Mouse (Mus musculus) liver, embryonic 13.5 days (tissue): ENCODE measurements at regions not wholly inside any gene's neighbourhood (a gene's known extent, or its start where the extent isn't known, plus 50 kb on each side); places are given as distances from the start of the nearest gene placed in this dataset.
"Not testable (repeated sequence)": the region's sequence is repeated elsewhere in the genome, so short reads cannot be mapped to it uniquely, and the experiment has no call there.

ENCODE experiments used
- ATAC-seq: fragments of 200-750 bp; cut with Nextera tagmentation; 2 replicates; pipeline ENCODE4 v1.8.0; 2017; ENCODE audit warnings: low read depth, mild to moderate bottlenecking, moderate number of reproducible peaks, moderate library complexity
- DNase-seq: peaks from one replicate; pipeline ENCODE4 v3.0.0; 2022
- H3K27ac ChIP-seq: fragments of 300-500 bp; sonication (generic); 2 replicates; pipeline ENCODE4 v1.5.1; 2015; ENCODE audit warnings: moderate library complexity, mild to moderate bottlenecking, inconsistent platforms
- H3K27me3 ChIP-seq: fragments of 300-500 bp; sonication (generic); 2 replicates; pipeline ENCODE4 v1.6.1; 2015; ENCODE audit warnings: mild to moderate bottlenecking, inconsistent platforms
- H3K36me3 ChIP-seq: fragments of 300-500 bp; sonication (generic); 2 replicates; pipeline ENCODE4 v1.6.1; 2015; ENCODE audit warnings: mild to moderate bottlenecking, inconsistent platforms
- H3K4me1 ChIP-seq: fragments of 300-500 bp; sonication (generic); replicated peaks from 2 replicates; pipeline ENCODE4 v1.6.1; 2015; ENCODE audit warnings: inconsistent platforms
- H3K4me2 ChIP-seq: fragments of 300-500 bp; sonication (generic); 2 replicates; pipeline ENCODE4 v1.6.1; 2015; ENCODE audit warnings: inconsistent platforms, mild to moderate bottlenecking, moderate library complexity
- H3K4me3 ChIP-seq: fragments of 300-500 bp; sonication (generic); replicated peaks from 2 replicates; pipeline ENCODE4 v1.5.1; 2015; ENCODE audit warnings: mild to moderate bottlenecking, inconsistent platforms
- H3K9ac ChIP-seq: fragments of 300-500 bp; sonication (generic); 2 replicates; pipeline ENCODE4 v1.6.1; 2015; ENCODE audit warnings: mild to moderate bottlenecking, inconsistent platforms
- H3K9me3 ChIP-seq: fragments of 300-500 bp; sonication (generic); replicated peaks from 2 replicates; pipeline ENCODE4 v1.6.1; 2016; ENCODE audit warnings: inconsistent platforms
- WGBS: fragments of 180-500 bp; shearing (Covaris S2); methylation state at CpG from one replicate; pipeline ENCODE4 v1.1.7; 2015; ENCODE audit not compliant: insufficient replicate concordance; 5-methylcytosine and 5-hydroxymethylcytosine counted together

DNA sequence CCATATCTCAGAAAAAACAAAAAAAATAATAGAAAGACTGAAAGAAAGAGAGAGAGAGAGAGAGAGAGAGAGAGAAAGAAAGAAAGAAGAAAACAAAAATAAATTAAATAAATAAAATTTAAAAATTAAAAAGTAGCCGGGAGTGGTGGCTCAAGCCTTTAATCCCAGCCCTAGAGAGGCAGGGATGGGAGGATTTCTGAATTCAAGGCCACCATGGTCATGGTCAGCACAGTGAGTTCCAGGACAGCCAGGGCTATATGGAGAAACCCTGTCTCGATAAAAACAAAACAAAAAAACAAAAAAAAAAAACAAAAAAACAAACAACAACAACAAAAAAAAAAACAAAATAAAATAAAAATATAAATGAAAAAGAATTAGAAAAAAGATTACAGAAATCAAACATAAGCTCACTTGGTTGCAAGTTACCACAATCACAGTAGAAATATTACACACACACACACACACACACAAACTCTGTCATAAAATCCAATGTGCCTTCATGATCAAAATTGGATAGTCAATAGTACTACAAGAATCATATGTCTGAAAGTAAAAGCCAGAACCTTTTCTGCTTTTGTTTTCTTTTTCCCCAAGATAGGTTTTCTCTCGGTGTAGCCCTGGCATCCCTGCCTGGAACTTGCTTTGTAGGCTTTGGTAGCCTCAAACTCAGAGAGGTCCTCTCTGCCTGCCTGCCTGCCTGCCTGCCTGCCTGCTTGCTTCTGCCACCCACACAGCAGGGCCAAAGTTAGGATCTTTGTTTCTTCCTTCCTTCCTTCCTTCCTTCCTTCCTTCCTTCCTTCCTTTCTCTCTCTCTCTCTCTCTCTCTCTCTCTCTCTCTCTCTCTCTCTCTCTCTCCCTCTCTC lies 476.1 kb upstream of the Olfr161 start:
- H3K36me3 ChIP-seq, H3K9me3 ChIP-seq, H3K27ac ChIP-seq, H3K4me3 ChIP-seq, H3K9ac ChIP-seq, H3K4me1 ChIP-seq, H3K4me2 ChIP-seq, H3K27me3 ChIP-seq: not testable (repeated sequence)
- WGBS: 22% methylated on average over 3 of the region's 3 CpGs
- DNase-seq (peak; percentile 24), ATAC-seq (peak; percentile 93)

DNA sequence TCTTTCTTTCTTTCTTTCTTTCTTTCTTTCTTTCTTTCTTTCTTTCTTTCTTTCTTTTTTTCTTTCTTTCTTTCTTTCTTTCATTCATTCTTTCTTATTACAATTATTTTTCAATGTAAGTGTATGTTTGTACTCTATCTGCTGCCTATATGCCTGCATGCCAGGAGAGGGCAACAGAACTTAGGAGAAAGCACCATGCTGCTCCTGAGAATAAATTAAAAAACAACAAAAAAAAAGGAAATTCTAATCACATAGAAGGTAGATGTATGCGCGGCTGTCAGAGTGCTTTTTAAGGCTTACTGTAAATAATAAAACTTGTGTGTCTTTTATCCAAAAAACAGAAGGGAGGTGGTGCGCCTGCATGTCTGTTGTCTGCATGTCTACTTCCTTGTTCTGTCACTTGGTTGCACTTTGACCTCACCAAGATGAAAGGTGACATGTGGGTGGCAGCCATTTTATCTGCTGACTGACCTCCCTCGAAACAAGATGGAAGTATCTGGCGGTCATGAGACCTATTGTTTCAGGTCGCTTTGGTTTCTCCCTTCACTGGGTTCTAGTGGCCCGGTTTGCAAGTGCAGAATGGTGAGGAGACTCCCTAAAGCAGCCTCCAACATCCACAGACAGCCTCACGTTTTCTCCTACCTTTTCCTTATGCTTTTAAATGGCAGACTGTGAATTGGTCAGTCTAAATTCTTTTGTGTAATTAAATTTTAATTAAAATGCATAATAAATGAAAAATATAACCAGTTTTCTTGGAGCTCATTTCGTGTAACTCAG lies 475.3 kb upstream of the Olfr161 start:
- 60% methylated on average over 8 of the region's 9 CpGs for WGBS

DNA sequence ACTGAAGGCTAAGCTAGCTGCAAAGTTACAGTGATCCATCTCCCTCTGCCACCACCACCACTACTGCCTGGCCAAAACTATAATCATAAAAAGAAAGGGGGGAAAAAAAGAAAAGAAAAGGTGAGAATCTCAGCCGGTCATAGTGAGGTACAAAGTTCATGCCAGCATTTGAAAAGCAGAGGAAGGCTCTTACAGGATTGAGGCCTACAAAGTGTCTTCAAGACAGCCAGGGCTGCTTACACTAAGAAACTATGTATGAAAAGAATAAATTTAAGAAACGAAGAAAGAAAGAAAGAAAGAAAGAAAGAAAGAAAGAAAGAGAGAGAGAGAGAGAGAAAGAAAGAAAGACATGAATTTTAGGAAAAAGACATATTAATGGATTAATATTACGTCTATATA lies 474.7 kb upstream of the Olfr161 start:
- not testable (repeated sequence) for H3K27ac ChIP-seq, H3K4me3 ChIP-seq, H3K36me3 ChIP-seq, H3K4me1 ChIP-seq, H3K4me2 ChIP-seq, ATAC-seq, H3K27me3 ChIP-seq, H3K9ac ChIP-seq, DNase-seq, H3K9me3 ChIP-seq
- 45% methylated on average over 2 of the region's 3 CpGs for WGBS

More for the DNA sequence above, 475.3 kb upstream of the Olfr161 start:
- DNase-seq, H3K4me1 ChIP-seq, H3K9ac ChIP-seq, H3K27me3 ChIP-seq, H3K27ac ChIP-seq, H3K36me3 ChIP-seq, H3K4me2 ChIP-seq, H3K4me3 ChIP-seq, H3K9me3 ChIP-seq: not testable (repeated sequence)
- ATAC-seq: peak; percentile 87

DNA sequence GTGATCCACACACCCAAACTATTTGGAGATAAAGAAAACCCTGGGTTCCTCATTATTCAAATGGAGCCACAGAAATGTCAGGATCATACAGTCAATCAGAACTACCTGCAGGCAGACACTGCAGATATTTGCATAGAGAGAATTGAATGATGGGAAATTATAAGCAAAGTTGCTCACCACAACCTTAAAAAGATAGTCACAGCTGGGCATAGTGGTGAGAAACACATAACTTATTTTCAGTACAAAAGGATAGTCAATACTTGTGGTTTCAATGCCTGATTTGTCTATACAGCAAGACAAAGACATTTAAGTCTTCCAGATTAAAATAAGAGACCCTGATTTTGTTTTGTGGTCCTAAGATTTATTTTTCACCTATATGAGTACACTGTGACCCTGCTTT lies 469.6 kb upstream of the Olfr161 start:
- not testable (repeated sequence) for H3K36me3 ChIP-seq, H3K4me3 ChIP-seq, ATAC-seq, H3K4me1 ChIP-seq, H3K9me3 ChIP-seq, DNase-seq, H3K9ac ChIP-seq, H3K27ac ChIP-seq, H3K4me2 ChIP-seq, H3K27me3 ChIP-seq

DNA sequence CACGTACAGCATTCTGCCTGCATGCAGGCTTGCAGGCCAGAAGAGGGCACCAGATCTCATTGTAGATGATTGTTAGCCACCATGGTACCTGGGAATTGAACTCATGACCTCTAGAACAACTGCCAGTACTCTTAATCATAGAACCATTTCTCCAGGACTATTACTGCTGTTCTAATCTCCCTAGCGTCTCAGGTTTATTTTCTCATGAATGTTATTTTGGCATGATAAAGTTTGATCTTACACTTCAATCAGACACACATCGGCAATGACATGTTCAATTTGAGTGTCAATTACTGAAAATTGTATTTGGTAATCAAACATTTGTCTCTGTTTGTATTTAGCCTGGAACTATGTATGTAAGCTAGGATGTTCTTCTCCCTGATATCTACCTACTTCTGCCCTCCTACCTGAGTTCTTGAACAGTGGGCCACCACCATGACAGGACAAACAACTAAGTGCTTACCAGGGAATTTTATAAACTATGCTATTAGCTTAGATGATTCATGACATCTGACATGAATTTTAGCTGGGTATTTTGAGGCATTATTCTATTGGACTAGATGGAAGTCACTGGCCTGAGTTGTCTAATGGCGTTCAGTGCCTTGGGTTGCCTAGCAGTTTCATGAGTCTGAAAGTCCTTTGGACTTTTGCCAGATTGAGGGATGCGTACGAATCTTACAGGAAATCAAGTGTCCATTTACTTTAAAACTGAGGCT lies 468.5 kb upstream of the Olfr161 start:
- H3K4me1 ChIP-seq, DNase-seq, H3K4me2 ChIP-seq, H3K27me3 ChIP-seq, H3K9ac ChIP-seq, H3K36me3 ChIP-seq, H3K9me3 ChIP-seq, H3K4me3 ChIP-seq, H3K27ac ChIP-seq, ATAC-seq: not testable (repeated sequence)
- WGBS: 39% methylated on average over 4 of the region's 6 CpGs

DNA sequence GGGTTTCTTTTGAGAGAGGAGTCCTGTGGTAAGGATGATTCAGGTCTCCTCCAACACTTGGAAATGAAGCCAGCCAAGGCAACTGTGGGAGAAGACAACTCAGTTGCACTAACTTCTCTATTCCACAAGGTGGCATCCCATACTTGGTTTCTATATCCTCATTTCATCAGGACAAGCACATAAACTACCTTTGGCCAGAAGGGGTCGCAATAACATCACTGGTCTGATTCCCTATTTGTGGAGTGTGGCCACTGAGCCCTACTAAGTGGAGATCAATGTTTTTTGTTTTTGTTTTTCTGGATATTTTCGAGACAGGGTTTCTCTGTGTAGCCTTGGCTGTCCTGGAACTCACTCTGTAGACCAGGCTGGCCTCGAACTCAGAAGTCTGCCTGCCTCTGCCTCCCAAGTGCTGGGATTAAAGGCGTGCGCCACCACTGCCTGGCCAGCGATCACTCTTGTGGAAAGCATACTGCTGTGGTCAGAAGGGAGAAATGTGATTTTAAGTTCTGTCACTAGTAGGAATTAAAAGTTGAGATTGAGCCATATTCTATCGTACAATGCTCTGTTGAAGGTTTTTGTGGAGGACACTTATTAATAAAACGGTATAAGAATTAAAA lies 467.9 kb upstream of the Olfr161 start:
- 55% methylated on average over 8 of the region's 8 CpGs for WGBS
- not testable (repeated sequence) for H3K4me3 ChIP-seq, H3K4me2 ChIP-seq, H3K4me1 ChIP-seq, H3K27me3 ChIP-seq, H3K9ac ChIP-seq, H3K9me3 ChIP-seq, H3K27ac ChIP-seq, H3K36me3 ChIP-seq
- DNase-seq: peak; percentile 48
- ATAC-seq: peak; percentile 82

DNA sequence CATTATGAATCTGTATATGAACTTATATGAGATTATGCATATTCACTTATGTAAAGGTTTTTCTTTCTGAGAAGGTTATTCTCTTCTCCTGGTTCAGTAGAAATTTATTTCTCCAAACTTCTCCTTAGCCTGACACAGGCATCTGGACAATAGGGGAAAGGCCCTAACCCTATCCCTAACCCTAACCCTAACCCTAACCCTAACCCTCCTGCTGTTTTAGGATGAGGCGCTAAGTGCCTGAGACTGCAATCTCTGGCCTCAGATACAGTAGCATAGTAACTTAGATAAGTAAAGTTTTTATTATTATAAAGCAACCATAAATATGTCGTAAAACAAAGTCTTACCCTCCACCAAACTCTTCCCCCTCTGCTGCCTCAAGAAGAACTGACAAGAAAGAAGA lies 463.5 kb upstream of the Olfr161 start:
- not testable (repeated sequence) for DNase-seq, H3K4me1 ChIP-seq, H3K4me3 ChIP-seq, ATAC-seq, H3K9ac ChIP-seq, H3K27ac ChIP-seq, H3K4me2 ChIP-seq, H3K9me3 ChIP-seq, H3K27me3 ChIP-seq, H3K36me3 ChIP-seq
- 26% methylated on average over 2 of the region's 2 CpGs for WGBS
